Mouse (Mus musculus) liver, embryonic 18 days (tissue): ENCODE data around the gene Olfr750. TPM values are rescaled to one million over a fixed set of nuclear protein-coding genes. Genes with fewer than 3 reads are reported as not detected.

Experiments
- polyA plus RNA-seq: library from polyadenylated mRNA; depleted of rRNA; stranded (reverse); fragments of >200 nt; gene quantifications from 2 replicates; pipeline ENCODE4 v1.2.3, GENCODE M21; 2012; rRNA removed

The Olfr750 gene
- polyA plus RNA-seq = not detected in 2 replicates

DNA sequence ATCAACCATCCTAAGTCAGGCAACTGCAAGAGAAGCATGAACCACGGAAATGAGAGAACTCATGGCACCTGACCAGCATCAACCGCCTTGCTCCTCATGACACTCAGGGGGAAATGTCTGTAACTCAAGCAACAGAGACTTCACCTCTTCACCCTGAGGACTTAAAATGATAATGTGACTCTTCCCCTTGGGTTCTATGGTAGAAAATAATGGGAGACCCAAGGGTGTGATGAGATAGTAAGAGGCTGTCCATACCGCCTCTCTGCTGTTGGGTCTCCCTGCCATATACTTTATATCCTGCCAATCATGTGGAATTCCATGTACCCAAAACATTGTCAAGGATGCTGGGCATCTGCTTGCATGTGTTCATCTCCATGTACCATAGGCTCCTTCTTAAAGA lies at the start of gene Olfr750:
Gene Olfr750 (minus strand): TSS at position 101 of the 400 bp plus-strand sequence.

DNA sequence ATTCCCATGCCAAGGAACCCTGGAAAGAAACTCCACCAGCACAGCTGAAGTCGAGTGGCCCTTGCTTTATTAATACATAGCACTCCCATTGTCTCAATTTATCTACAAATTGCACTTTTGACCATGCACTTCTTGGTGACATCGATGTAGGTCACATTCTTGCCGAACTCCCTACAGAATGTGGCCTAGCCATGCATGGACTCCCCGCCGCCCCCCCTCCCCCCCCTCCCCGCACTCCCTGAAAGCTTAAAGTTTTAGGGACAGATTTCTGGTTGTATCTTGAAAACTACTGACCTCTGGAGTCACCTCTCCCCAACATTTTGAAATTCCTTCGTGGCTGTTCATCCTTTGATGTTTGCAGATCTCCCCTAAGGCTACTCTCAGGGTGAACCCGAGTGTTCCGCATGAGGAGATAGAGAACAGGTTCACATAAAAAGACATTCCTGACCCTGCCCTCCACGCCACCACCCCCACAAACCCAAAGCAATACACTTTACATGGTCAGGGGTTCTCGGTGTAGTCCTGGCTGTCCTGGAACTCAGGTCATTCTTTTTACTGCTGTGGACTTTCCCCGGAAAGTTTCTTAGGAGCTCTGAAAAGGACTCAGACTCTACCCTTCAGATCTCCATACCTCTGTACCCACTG lies 39.8 kb upstream of the Olfr750 start, which contains the start of gene Eddm3b:
Gene Eddm3b (plus strand): TSS at position 511 of the 645 bp plus-strand sequence.

DNA sequence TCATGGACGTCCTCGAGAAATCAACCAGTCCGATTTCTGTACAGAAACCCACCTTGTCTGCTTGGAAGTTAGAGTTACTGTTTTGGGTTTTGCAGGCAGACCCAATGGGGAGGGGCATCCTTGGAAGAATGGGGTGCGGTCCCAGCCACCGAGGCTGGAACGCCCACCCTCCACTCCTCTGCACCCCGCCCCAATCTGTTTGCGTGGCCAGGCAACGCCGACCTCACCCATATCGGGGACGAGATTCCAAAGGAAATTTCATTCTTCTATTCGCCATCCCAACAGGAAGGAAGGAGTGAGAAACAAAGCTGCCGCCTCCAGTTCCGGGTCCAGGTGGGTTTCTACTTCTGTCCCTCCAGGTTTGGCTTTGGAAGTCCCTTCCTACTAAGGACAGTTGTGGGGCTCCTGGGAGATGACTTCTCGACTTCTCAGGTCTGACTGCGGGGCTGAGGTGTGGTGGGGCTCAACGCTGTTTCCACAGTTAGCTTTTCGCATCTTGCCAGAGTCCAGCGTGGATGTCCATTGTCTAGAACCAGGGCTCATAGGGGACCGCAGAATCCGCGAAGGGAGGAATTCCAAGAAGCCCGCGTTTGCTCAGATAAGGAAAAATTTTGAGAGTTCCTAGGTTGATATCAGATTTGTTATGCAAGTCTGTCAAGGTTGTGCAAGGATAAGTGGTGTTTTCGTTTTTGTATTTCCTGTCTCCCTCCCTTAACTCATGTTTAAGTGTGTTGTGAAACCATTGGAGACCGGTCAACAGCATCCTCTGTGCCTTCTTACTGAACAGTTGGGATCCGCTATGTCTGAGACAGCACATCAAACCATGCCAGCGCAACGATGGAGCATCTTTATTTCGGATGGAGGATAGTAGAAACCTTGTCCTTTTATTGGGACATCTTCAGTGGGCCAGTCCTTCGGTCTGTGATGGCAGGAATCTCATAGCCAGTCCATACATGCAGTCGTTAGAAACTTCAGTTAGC lies 17.0 kb upstream of the Olfr750 start, which contains the start of the genes Rnase4 and Ang:
Gene Rnase4 (plus strand): TSS at position 157 of the 980 bp plus-strand sequence.
Gene Ang (plus strand): TSS at position 230 of the 980 bp plus-strand sequence.

DNA sequence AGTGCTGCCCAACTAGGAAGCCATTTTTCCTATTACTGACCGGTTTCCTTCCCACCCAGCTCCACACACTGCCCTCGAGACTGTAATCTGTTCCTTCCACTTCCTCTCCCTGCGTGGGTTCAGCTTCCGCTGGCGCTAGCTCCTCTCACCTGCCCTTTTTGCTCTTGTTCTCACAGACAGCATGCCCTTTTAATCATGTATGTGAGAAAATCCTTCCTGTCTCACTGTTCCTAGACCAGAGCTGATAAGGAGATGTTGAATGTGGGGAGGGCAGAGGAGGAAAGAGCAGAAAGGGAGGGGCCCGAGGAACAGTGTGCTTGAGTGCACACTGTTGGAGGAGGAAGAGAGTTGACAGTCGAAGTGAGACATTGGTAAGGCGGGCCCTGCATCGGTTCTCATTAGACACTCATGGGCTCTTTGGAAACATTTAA lies 16.8 kb downstream of the Olfr750 start, which contains the start of gene Rnase12:
Gene Rnase12 (minus strand): TSS at position 261 of the 431 bp plus-strand sequence.

DNA sequence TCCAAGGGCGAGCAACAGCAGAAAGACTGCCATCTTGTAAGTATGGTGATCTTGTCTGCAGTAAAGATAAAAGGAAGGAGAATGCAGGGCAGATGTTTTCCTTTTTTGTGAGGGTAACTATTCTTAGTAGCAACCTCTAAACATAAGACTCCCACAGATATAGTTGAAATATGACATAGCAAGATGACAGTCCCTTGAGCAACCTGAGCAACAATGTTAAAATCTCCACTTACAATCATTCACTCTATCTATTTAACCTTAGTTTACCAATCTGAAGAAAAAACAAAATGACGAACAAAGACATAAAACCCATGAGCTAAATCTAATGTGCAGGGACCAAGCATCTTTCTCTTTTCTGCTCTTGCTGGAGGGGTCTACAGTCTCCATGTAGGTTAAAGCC lies 24.2 kb downstream of the Olfr750 start, which contains the start of gene Rnase11:
Gene Rnase11 (minus strand): TSS at position 101 of the 400 bp plus-strand sequence.

DNA sequence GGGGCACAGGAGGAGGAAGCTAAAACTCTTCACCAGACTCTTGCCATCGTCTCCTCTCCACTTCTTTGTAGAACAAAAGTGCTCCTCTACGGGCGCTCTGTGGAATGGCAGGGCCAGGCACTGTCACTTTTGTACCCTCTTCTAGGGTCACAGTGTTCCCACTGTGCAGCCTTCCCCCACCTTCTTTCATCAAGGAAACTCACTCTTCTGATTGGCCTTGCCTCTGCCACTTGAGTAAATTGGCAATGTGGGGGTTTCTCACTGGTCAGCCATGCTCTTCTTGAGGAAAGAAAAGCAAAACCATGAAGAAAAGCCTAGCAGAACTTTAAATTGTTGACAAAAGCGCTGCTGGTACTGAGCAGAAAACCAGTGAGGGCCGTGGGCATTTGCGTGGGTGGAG lies 32.5 kb downstream of the Olfr750 start, which contains the start of gene Rnase9:
Gene Rnase9 (minus strand): TSS at position 101 of the 400 bp plus-strand sequence.

Other genes with a start within 250 kb of the Olfr750 start
- gene Tep1, start 203.9 kb downstream of the Olfr750 start, polyA plus RNA-seq = 5.7 and 6.0 TPM in 2 replicates
- 0.11 and 0.28 TPM in 2 replicates for gene Klhl33, start 176.9 kb downstream of the Olfr750 start, polyA plus RNA-seq
- 40.4 and 47.9 TPM in 2 replicates for gene Osgep, start 149.5 kb downstream of the Olfr750 start, polyA plus RNA-seq
- 44.1 and 50.6 TPM in 2 replicates for gene Apex1, start 149.5 kb downstream of the Olfr750 start, polyA plus RNA-seq
- 35.0 and 41.2 TPM in 2 replicates for gene Pip4p1, start 143.6 kb downstream of the Olfr750 start, polyA plus RNA-seq
- 121 and 139 TPM in 2 replicates for gene Pnp, start 143.4 kb downstream of the Olfr750 start, polyA plus RNA-seq
- gene Gm49342, start 129.9 kb downstream of the Olfr750 start, polyA plus RNA-seq = 103 and 127 TPM in 2 replicates
- gene Pnp2, start 118.4 kb downstream of the Olfr750 start, polyA plus RNA-seq = 6.7 and 8.1 TPM in 2 replicates
- 0.02 and 0.05 TPM in 2 replicates for gene Rnase10, start 66.7 kb downstream of the Olfr750 start, polyA plus RNA-seq
- not detected in 2 replicates for gene Rnase9, start 32.6 kb downstream of the Olfr750 start, polyA plus RNA-seq
- gene Rnase11, start 24.3 kb downstream of the Olfr750 start, polyA plus RNA-seq = 0.06 TPM in 1 of 2 replicates, not detected in the other
- 1.3 and 1.7 TPM in 2 replicates for gene Rnase12, start 16.8 kb downstream of the Olfr750 start, polyA plus RNA-seq
- gene Rnase4, start 16.6 kb upstream of the Olfr750 start, polyA plus RNA-seq = 29.7 and 48.3 TPM in 2 replicates
- 11.6 and 17.1 TPM in 2 replicates for gene Ang, start 16.7 kb upstream of the Olfr750 start, polyA plus RNA-seq
- gene Eddm3b, start 40.0 kb upstream of the Olfr750 start, polyA plus RNA-seq = not detected in 2 replicates
- 2.6 and 4.3 TPM in 2 replicates for gene Rnase6, start 49.5 kb upstream of the Olfr750 start, polyA plus RNA-seq
- 0.07 and 0.82 TPM in 2 replicates for gene Rnase1, start 72.3 kb upstream of the Olfr750 start, polyA plus RNA-seq
- gene Rnase2b, start 87.8 kb upstream of the Olfr750 start, polyA plus RNA-seq = not detected in 2 replicates
- not detected in 2 replicates for gene Ang2, start 124.7 kb upstream of the Olfr750 start, polyA plus RNA-seq
- gene Ear14, start 129.0 kb upstream of the Olfr750 start, polyA plus RNA-seq = not detected in 2 replicates
- gene Rnase2a, start 181.7 kb upstream of the Olfr750 start, polyA plus RNA-seq = not detected in 2 replicates